Mouse (Mus musculus): ENCODE results near the gene Zmym1. TPM values are rescaled to one million over a fixed set of nuclear protein-coding genes. Genes with fewer than 3 reads are reported as not detected.
"Not testable (repeated sequence)": the region's sequence is repeated elsewhere in the genome, so short reads cannot be mapped to it uniquely, and the experiment has no call there.

Gene Zmym1
- total and polyA plus RNA-seq, 3 experiments, result 13.2 to 17.6 TPM; not detected in 1

DNA sequence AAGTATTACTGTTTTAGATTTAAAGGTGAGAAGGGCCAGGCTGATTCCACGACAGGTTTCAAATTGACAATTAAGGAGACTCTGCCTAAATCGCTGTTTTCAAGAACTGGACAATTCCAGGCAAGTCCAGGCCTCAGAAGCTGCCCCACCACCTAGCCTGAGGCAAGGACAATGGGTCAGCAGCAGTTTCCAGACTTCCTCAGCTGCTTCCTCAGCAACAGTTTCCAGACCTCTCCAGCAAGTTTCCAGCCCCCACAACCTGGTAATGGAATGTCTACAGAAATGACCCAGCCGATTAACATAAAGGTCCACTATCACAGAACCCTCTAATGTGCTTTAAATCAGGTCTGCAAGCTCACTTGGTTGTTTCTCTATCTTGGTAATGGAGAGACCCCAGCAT lies 56.6 kb downstream of the Zmym1 start:
- Histone ChIP-seq H3K79me2 (ENCODE audit: control insufficient read depth, insufficient read depth, low read length, poor library complexity) (no peaks in the 10 kb centered on the region), H3K9ac (ENCODE audit: control insufficient read depth, low read depth, low read length, poor library complexity, severe bottlenecking) (no peak overlapping the region), H3K4me1 (ENCODE audit: control insufficient read depth in 1 of 2, insufficient read depth in 2 of 2, low read length in 2 of 2) (peaks cover 0 to 2% of the 10 kb centered on the region in 2 experiments; a peak in 1 of 4 replicates), H3K27ac (ENCODE audit: control insufficient read depth, low read depth, low read length) (no peak overlapping the region), H3K9me3 (replicated peaks; ENCODE audit: insufficient read depth, low read length) (no peaks in the 10 kb centered on the region), H3K27me3 (ENCODE audit: control insufficient read depth in 1 of 2, insufficient read depth in 2 of 2, low read length in 2 of 2) (peaks cover 1 to 5% of the 10 kb centered on the region in 2 experiments), H3K36me3 (ENCODE audit: control insufficient read depth in 1 of 2, insufficient read depth in 2 of 2, low read length in 2 of 2) (peaks cover 0 to 4% of the 10 kb centered on the region in 2 experiments; a peak in 2 of 4 replicates), H3K4me3 (ENCODE audit: control insufficient read depth in 1 of 2, insufficient read depth in 1 of 2, low read depth in 2 of 2, low read length in 2 of 2) (no peak overlapping the region)
- TF ChIP-seq E2F4 (IDR thresholded peaks at IDR 0.05; ENCODE audit: borderline replicate concordance, low read depth, low read length) (no peak), POLR2A (IDR thresholded peaks at IDR 0.05; ENCODE audit: control insufficient read depth in 1 of 2, insufficient read depth in 1 of 2, low read depth in 1 of 2, low read length in 2 of 2, poor library complexity in 1 of 2) (no peak), USF1 (IDR thresholded peaks at IDR 0.05; ENCODE audit: low read depth, low read length) (no peak), MAX (IDR thresholded peaks at IDR 0.05; ENCODE audit: low read length) (no peak), TBP (IDR thresholded peaks at IDR 0.05; ENCODE audit: low read depth, low read length) (no peak), CHD1 (IDR thresholded peaks at IDR 0.05; ENCODE audit: low read depth, low read length) (no peak), TAL1 (IDR thresholded peaks at IDR 0.05; ENCODE audit: low read length) (no peak), SIN3A (IDR thresholded peaks at IDR 0.05; ENCODE audit: low read length) (no peak), MAFK (IDR thresholded peaks at IDR 0.05; ENCODE audit: borderline replicate concordance, low read depth, low read length) (no peak), BHLHE40 (IDR thresholded peaks at IDR 0.05; ENCODE audit: borderline replicate concordance, low read depth, low read length) (no peak), POLR2AphosphoS2 (IDR thresholded peaks at IDR 0.05; ENCODE audit: low read length) (no peak), MYB (IDR thresholded peaks at IDR 0.05; ENCODE audit: low read depth, low read length) (no peak), MXI1 (IDR thresholded peaks at IDR 0.05; ENCODE audit: low read depth, low read length) (no peak), ZMIZ1 (IDR thresholded peaks at IDR 0.05; ENCODE audit: low read depth, low read length) (no peak), MEF2A (IDR thresholded peaks at IDR 0.05; ENCODE audit: extremely low read depth, insufficient replicate concordance, low read depth, low read length, poor library complexity, severe bottlenecking) (no peak), JUND (IDR thresholded peaks at IDR 0.05; ENCODE audit: low read depth, low read length) (no peak), HCFC1 (IDR thresholded peaks at IDR 0.05; ENCODE audit: low read depth, low read length) (no peak)
- no peak for DNase-seq (ENCODE audit: low read depth, low spot score)

GRCm38 (mm10) chr4:127000601-127001105 lies 60.3 kb downstream of the Zmym1 start:
- Histone ChIP-seq H3K9ac (ENCODE audit: control insufficient read depth, low read depth, low read length, poor library complexity, severe bottlenecking) (no peak overlapping the region), H3K4me1 (ENCODE audit: control insufficient read depth in 1 of 2, insufficient read depth in 2 of 2, low read length in 2 of 2) (0 out of 4 replicates have a peak, but pooled peaks cover 0 to 2% of the 10 kb centered on the region in 2 experiments), H3K36me3 (ENCODE audit: control insufficient read depth in 1 of 2, insufficient read depth in 2 of 2, low read length in 2 of 2) (no peaks in the 10 kb centered on the region), H3K9me3 (replicated peaks; ENCODE audit: insufficient read depth, low read length) (no peaks in the 10 kb centered on the region), H3K27me3 (ENCODE audit: control insufficient read depth in 1 of 2, insufficient read depth in 2 of 2, low read length in 2 of 2) (peaks cover 1 to 5% of the 10 kb centered on the region in 2 experiments), H3K79me2 (ENCODE audit: control insufficient read depth, insufficient read depth, low read length, poor library complexity) (no peaks in the 10 kb centered on the region), H3K4me3 (ENCODE audit: control insufficient read depth in 1 of 2, insufficient read depth in 1 of 2, low read depth in 2 of 2, low read length in 2 of 2) (no peak overlapping the region), H3K27ac (ENCODE audit: control insufficient read depth, low read depth, low read length) (no peak overlapping the region)
- DNase-seq (ENCODE audit: low read depth, low spot score), result no peak
- TF ChIP-seq USF2 (IDR thresholded peaks at IDR 0.05; ENCODE audit: borderline replicate concordance in 1 of 2, insufficient read depth in 1 of 2, low read depth in 1 of 2, low read length in 2 of 2) (no peak), KAT2A (conservative IDR thresholded peaks at IDR 0.05; ENCODE audit: low read depth, low read length) (no peak), E2F4 (IDR thresholded peaks at IDR 0.05; ENCODE audit: borderline replicate concordance, low read depth, low read length) (no peak), BHLHE40 (IDR thresholded peaks at IDR 0.05; ENCODE audit: borderline replicate concordance, low read depth, low read length) (no peak), TAL1 (IDR thresholded peaks at IDR 0.05; ENCODE audit: low read length) (no peak), MYC (IDR thresholded peaks at IDR 0.05; ENCODE audit: low read depth, low read length) (no peak), NELFE (IDR thresholded peaks at IDR 0.05; ENCODE audit: low read depth, low read length) (no peak), ZMIZ1 (IDR thresholded peaks at IDR 0.05; ENCODE audit: low read depth, low read length) (no peak), JUND (IDR thresholded peaks at IDR 0.05; ENCODE audit: low read depth, low read length) (no peak), UBTF (IDR thresholded peaks at IDR 0.05; ENCODE audit: borderline replicate concordance, insufficient read depth, low read depth, low read length) (no peak), SIN3A (IDR thresholded peaks at IDR 0.05; ENCODE audit: low read length) (no peak), CHD1 (IDR thresholded peaks at IDR 0.05; ENCODE audit: low read depth, low read length) (no peak), ZC3H11A (IDR thresholded peaks at IDR 0.05; ENCODE audit: low read depth, low read length) (no peak), EP300 (IDR thresholded peaks at IDR 0.05; ENCODE audit: low read depth in 1 of 2, low read length in 2 of 2) (no peak), ZKSCAN1 (IDR thresholded peaks at IDR 0.05; ENCODE audit: low read depth, low read length) (no peak)

GRCm38 (mm10) chr4:126999372-126999771 lies 61.6 kb downstream of the Zmym1 start:
- not testable (repeated sequence) for H3K27me3 ChIP-seq (ENCODE audit: control insufficient read depth in 1 of 2, insufficient read depth in 2 of 2, low read length in 2 of 2); H3K4me3 ChIP-seq (ENCODE audit: control insufficient read depth in 1 of 2, insufficient read depth in 1 of 2, low read depth in 2 of 2, low read length in 2 of 2); H3K79me2 ChIP-seq (ENCODE audit: control insufficient read depth, insufficient read depth, low read length, poor library complexity); H3K27ac ChIP-seq (ENCODE audit: control insufficient read depth, low read depth, low read length); DNase-seq (ENCODE audit: low read depth, low spot score); H3K36me3 ChIP-seq (ENCODE audit: control insufficient read depth in 1 of 2, insufficient read depth in 2 of 2, low read length in 2 of 2); H3K9ac ChIP-seq (ENCODE audit: control insufficient read depth, low read depth, low read length, poor library complexity, severe bottlenecking); H3K9me3 ChIP-seq (replicated peaks; ENCODE audit: insufficient read depth, low read length); H3K4me1 ChIP-seq (ENCODE audit: control insufficient read depth in 1 of 2, insufficient read depth in 2 of 2, low read length in 2 of 2)

Measured in MEL (cell line).